Mouse (Mus musculus): ENCODE results near the gene Crb3. TPM values are rescaled to one million over a fixed set of nuclear protein-coding genes. Genes with fewer than 3 reads are reported as not detected.

The Crb3 gene
- total RNA-seq, 2 experiments from 2014 or later: 2.6 to 7.3 TPM

DNA sequence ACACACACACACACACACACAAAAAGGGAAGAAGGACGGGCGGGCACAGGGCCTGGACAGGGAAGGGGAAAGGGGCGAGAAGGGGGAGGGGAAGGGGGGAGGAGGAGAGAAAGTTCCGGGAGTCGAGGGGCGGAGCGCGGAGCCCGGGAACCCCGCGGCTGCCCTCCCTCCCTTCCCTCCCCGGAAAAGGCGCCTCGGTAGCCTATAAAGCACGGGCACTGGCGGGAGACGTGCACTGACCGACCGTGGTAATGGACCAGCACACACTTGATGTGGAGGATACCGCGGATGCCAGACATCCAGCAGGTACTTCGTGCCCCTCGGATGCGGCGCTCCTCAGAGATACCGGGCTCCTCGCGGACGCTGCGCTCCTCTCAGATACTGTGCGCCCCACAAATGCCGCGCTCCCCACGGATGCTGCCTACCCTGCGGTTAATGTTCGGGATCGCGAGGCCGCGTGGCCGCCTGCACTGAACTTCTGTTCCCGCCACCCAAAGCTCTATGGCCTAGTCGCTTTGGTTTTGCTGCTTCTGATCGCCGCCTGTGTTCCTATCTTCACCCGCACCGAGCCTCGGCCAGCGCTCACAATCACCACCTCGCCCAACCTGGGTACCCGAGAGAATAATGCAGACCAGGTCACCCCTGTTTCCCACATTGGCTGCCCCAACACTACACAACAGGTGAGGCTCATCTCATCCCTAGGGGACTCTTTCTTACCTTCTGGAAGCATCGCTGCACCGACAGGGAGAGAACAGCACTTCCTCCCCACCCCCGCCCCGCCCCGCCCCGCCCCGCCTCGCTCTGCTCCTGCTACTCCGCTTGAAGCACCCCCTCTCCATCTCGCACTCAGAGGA is 46.5 kb downstream of the Crb3 start, which contains the start of gene Tnfsf9:
Gene Tnfsf9, plus strand, starts transcription at position 145 of the 854 bp plus-strand sequence.
- no peak for DNase-seq (ENCODE audit: low spot score in 2 of 2)

DNA sequence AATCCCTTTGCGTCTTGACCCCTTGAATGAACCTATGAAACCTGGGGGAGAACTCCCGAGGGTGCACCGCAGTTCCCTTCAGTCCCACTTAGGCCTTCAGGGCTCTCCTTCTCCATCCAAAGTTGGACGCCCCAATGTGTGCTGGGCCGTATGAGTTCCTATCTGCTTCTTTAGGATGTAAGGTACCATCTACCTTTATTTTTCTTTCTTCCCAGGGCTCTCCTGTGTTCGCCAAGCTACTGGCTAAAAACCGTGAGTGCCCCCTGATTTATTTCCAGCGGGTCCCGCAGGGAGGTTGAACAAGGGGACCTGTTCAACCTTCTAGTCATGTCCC is 47.1 kb downstream of the Crb3 start:
- DNase-seq (ENCODE audit: low spot score in 2 of 2): no peak

DNA sequence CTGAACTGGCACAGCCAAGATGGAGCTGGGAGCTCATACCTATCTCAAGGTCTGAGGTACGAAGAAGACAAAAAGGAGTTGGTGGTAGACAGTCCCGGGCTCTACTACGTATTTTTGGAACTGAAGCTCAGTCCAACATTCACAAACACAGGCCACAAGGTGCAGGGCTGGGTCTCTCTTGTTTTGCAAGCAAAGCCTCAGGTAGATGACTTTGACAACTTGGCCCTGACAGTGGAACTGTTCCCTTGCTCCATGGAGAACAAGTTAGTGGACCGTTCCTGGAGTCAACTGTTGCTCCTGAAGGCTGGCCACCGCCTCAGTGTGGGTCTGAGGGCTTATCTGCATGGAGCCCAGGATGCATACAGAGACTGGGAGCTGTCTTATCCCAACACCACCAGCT is 48.2 kb downstream of the Crb3 start:
- no peak for DNase-seq (ENCODE audit: low spot score in 2 of 2)

DNA sequence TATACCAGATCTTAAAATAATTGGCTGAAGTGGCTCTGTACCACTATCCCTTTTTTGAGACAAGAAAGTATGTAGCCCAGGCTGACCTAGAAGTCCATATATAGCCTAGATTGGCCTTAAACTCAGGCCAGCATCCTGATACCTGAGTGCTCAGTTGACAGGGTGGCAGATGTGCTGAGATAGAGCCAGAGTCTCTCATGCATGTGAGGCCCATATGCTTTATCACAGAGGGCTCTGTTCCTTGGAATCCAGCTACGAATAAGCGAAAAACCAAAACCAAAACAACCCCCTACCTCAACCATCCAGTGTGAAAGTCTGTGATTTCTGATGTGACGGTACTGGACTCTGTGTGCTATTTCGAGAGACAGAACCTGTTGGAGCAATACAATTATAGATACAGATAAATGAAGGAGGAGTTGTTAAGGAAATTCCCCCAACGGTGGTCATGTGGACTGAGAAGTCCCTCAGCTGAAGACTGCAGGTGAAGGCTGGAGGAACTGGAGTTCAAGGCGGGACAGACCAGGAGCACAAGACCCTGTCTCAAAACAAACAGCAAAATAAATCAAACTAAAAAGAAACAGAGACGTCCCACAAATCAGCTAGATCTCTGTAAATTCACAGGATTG is 49.2 kb downstream of the Crb3 start:
- no peak for DNase-seq (ENCODE audit: low spot score in 2 of 2)

DNA sequence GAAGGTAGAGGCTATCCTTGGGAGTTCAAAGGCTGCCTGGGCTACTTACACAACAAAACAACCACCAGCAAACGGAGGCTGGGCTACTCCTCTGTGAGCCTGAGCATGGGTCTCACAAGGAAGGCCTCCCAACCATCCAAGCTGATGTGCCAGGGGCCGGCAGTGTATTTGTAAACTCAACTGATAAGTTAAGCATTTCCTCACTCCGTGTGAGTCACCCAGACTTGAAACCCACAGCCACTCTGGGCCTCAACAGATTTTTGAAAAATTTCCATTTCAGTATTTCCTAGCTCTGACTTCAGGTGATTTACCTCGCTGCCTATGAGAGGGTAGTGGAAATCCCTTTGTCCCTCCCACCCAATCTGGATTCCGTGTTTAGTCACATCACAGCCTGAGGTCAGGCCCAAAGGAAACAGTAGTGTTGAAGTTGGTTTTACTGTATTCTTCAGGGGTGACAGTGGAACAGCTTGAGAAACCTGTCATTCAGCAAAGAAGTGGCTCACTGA is 49.8 kb downstream of the Crb3 start:
- DNase-seq (ENCODE audit: low spot score in 2 of 2): no peak

DNA sequence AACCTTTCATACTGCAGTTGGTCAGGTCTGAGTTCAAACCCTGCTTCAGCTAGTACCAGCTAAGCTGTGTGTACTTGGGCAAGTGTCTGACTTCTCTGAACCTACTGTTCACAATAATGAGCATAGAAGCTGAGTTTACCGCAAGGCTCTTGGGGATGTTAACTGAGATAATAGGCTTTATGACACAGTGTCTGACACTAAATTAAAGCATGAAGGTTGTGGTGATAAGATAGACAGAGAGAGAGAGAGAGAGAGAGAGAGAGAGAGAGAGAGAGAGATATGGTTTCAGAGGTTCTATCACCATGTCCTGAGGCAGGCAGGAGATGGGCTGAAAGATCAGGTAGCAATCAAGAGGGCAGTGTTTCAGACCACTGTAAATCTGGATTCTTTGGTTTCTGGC is 51.1 kb downstream of the Crb3 start:
- no peak for DNase-seq (ENCODE audit: low spot score in 2 of 2)

DNA sequence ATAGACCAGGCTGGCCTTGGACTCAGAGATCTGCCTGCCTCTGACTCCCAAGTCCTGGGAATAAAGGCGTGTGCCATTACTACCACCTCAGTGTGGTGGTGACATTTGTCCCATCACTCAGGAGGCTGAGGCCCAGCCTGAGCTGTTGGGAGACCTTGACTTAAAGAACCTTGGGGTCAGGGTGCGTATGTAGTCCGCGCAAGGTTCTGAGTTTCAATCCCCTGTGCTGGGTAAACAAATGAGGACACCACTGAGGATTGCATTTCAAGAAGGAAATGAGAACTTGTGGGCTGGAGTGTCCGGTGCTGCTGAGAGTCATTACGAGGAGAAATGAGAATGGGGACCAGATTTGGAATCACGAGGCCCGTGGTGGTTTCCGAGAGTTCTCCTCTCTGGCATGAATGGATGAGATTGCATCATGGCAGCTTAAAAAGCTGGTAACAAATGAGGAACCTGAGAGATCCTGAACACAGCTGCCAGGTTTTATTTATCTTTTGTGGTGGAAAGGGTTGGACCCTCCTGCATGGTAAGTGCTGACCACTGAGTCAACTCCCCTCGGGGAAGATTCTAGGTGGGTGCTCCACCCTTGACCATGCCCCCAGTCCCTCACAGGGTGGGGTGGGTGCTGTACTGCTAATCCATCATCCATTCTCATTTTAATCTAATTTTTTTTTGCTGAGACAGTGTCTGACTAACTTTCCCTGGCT is 54.0 kb downstream of the Crb3 start:
- DNase-seq (ENCODE audit: low spot score in 2 of 2): no peak

Other genes with a start within 250 kb of the Crb3 start
- gene Rfx2, start 228.1 kb upstream of the Crb3 start, total RNA-seq (2021): 1 to 10 TPM; 7.4 to 7.6 TPM
- under 1 TPM in 1 of 2 experiments, not detected in 1; 0.25 TPM for gene Acsbg2, start 184.7 kb upstream of the Crb3 start, total RNA-seq (2021)
- 1 to 10 TPM; 1.1 to 2.7 TPM for gene 1700061G19Rik, start 183.6 kb upstream of the Crb3 start, total RNA-seq (2021)
- gene Mllt1, start 123.7 kb upstream of the Crb3 start, total RNA-seq (2021): 10 to 100 TPM; 34.4 to 38.9 TPM
- under 1 TPM; 0.17 to 0.28 TPM for gene Acer1, start 77.0 kb upstream of the Crb3 start, total RNA-seq (2021)
- 10 to 100 TPM; 79.6 to 82.7 TPM for gene Clpp, start 68.8 kb upstream of the Crb3 start, total RNA-seq (2021)
- gene Alkbh7, start 61.8 kb upstream of the Crb3 start, total RNA-seq (2021): 10 to 100 TPM; 63.6 to 63.7 TPM
- gene Pspn, start 59.1 kb upstream of the Crb3 start, total RNA-seq (2021): 1 to 10 TPM in 1 of 2 experiments, not detected in 1; 1.8 TPM
- gene Gtf2f1, start 47.8 kb upstream of the Crb3 start, total RNA-seq (2021): 10 to 100 TPM; 55.7 to 58.6 TPM
- gene Gm17949, start 47.6 kb upstream of the Crb3 start, total RNA-seq (2021): under 1 TPM; 0.25 to 0.45 TPM
- gene Khsrp, start 27.6 kb upstream of the Crb3 start, total RNA-seq (2021): 100 to 1,000 TPM; 141 to 156 TPM
- gene Slc25a41, start 17.5 kb upstream of the Crb3 start, total RNA-seq (2021): not detected
- 10 to 100 TPM; 80.0 to 85.9 TPM for gene Slc25a23, start 758 bp downstream of the Crb3 start, total RNA-seq (2021)
- 1 to 10 TPM; 1.6 to 2.6 TPM for gene Dennd1c, start 19.4 kb downstream of the Crb3 start, total RNA-seq (2021)
- 10 to 100 TPM; 15.7 to 27.3 TPM for gene Tubb4a, start 28.7 kb downstream of the Crb3 start, total RNA-seq (2021)
- under 1 TPM; 0.40 to 0.45 TPM for gene Tnfsf9, start 46.2 kb downstream of the Crb3 start, total RNA-seq (2021)
- not detected for gene Cd70, start 90.7 kb downstream of the Crb3 start, total RNA-seq (2021)
- under 1 TPM in 1 of 2 experiments, not detected in 1; 0.28 TPM for gene Tnfsf14, start 135.1 kb downstream of the Crb3 start, total RNA-seq (2021)
- gene C3, start 169.0 kb downstream of the Crb3 start, total RNA-seq (2021): 100 to 1,000 TPM in 1 of 2 experiments, 10 to 100 TPM in 1; 60.7 to 452 TPM
- gene Gpr108, start 189.3 kb downstream of the Crb3 start, total RNA-seq (2021): 10 to 100 TPM; 50.3 to 52.5 TPM
- 10 to 100 TPM; 52.1 to 58.4 TPM for gene Trip10, start 190.3 kb downstream of the Crb3 start, total RNA-seq (2021)
- 1 to 10 TPM; 2.7 to 3.3 TPM for gene Vav1, start 220.0 kb downstream of the Crb3 start, total RNA-seq (2021)

Measured in adrenal gland, postnatal 4 days (tissue).